Mouse (Mus musculus): ENCODE measurements at regions not wholly inside any gene's neighbourhood (a gene's known extent, or its start where the extent isn't known, plus 50 kb on each side); places are given as distances from the start of the nearest gene placed in this dataset.

DNA sequence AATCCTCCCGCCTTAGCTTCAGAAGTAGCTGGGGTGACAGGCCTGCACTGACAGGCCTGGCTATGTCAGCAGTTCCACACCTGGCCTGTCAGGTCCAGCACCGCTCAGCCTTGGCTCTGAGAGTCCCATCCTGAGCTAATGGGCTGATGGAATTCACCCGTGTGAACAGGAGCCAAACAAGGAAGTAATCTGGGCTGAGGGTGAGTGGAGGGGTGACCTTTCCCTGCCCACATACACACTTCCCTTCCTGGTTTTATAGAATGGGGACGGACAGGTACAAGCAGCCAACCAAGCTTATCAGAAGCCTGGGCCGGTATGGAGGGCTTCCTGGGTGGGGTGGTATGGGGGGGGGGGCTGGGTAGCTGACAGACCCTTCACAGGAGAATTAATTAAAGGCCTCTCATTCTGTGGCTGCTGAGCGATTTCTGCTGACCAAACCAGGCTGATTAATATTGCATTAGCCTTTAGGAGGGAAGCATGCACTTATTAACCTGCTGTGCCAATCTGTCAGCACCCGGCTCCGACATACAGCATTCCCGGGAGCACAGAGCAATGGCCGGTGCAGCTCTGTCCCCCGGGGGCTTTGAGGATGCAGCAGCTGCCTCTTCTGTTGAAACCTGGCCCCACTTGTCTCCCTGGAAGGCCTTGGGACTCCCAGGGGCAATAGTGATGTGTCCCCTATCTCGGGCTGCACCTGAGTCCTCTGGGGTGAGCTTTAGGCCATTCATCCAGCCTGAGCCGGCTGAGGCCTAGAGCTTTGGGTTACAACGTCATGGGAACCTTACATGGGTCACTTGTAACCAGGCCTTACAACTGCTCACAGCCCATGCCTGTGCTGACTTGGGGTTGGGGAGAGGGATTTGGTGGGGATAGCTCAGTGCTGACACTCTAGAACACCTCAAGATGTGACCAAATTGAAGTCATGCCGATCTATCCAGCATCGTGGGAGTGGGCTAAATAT, 95.2 kb downstream of the Micall2 start:
- H3K9ac ChIP-seq: no peak overlapping the region
- no peak overlapping the region for H3K27ac ChIP-seq (ENCODE audit: low read depth)
- 57% methylated on average over 16 of the region's 16 CpGs for WGBS
- ATAC-seq (ENCODE audit: insufficient read depth) (no peak), DNase-seq (no peak)
- H3K4me2 ChIP-seq: no peak overlapping the region
- no peaks in the 10 kb centered on the region for H3K27me3 ChIP-seq (ENCODE audit: insufficient read depth, low read length)
- H3K4me1 ChIP-seq (ENCODE audit: insufficient read depth): no peaks in the 10 kb centered on the region
- no peaks in the 10 kb centered on the region for H3K36me3 ChIP-seq (ENCODE audit: insufficient read depth)
- no peak overlapping the region for H3K4me3 ChIP-seq (ENCODE audit: low read depth, low read length)
- TF ChIP-seq CTCF (IDR thresholded peaks at IDR 0.05; ENCODE audit: low read depth): no peak
- H3K9me3 ChIP-seq (ENCODE audit: low read depth, low read length): 0 out of 2 replicates have a peak, but pooled peaks cover 2% of the 10 kb centered on the region

DNA sequence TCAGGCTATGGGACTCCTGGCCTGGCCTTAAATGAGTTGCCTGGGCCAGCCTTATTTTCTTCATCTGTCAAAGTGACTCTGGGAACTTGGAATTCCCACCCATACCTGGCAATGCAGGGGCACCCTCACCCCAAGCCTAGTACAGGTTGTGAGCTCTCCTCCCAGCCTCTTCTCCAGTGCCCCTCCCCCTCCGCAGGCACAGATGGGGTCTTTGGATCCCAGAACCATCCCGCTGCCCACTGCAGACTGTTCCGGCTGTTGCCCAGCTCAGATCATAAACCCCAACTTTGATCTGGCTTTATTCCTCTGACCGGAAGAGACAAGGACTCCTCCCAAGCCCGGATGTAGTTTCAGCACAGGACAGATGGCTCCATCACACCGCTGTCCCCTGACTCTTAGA, 91.3 kb downstream of the Micall2 start:
- no peak overlapping the region for H3K27ac ChIP-seq (ENCODE audit: low read depth)
- DNase-seq: no peak
- no peak overlapping the region for H3K4me2 ChIP-seq
- no peak overlapping the region for H3K9ac ChIP-seq
- no peaks in the 10 kb centered on the region for H3K27me3 ChIP-seq (ENCODE audit: insufficient read depth, low read length)
- 0 out of 2 replicates have a peak, but pooled peaks cover 2% of the 10 kb centered on the region for H3K9me3 ChIP-seq (ENCODE audit: low read depth, low read length)
- no peaks in the 10 kb centered on the region for H3K36me3 ChIP-seq (ENCODE audit: insufficient read depth)
- no peak for ATAC-seq (ENCODE audit: insufficient read depth)
- TF ChIP-seq CTCF (IDR thresholded peaks at IDR 0.05; ENCODE audit: low read depth): no peak
- H3K4me1 ChIP-seq (ENCODE audit: insufficient read depth): no peaks in the 10 kb centered on the region
- no peak overlapping the region for H3K4me3 ChIP-seq (ENCODE audit: low read depth, low read length)
- 84% methylated on average over 6 of the region's 6 CpGs for WGBS

DNA sequence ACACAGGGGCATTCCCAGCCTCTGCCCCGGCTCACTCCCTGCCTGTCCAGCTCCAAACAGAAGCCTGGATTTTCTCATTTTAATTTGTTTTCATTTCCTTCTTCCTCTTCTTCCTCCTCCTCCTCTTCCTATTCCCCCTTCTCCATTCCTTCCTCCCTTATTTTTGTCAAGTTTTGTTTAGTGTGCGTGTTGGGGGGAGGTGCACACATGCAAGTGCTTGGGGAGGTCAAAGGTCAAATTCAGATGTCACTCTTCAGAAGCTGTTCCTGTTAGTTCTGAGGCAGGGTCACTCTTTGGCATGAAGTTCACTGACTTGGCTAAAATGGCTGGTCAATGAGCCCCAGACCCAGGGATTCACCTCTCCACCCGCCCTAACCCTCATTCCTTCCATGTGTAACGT, 85.1 kb downstream of the Micall2 start:
- DNase-seq (no peak), ATAC-seq (ENCODE audit: insufficient read depth) (no peak)
- no peak for TF ChIP-seq CTCF (IDR thresholded peaks at IDR 0.05; ENCODE audit: low read depth)
- Histone ChIP-seq H3K9ac (no peak overlapping the region), H3K27me3 (ENCODE audit: insufficient read depth, low read length) (no peaks in the 10 kb centered on the region), H3K36me3 (ENCODE audit: insufficient read depth) (no peaks in the 10 kb centered on the region), H3K9me3 (ENCODE audit: low read depth, low read length) (no peaks in the 10 kb centered on the region), H3K4me3 (ENCODE audit: low read depth, low read length) (no peak overlapping the region), H3K4me1 (ENCODE audit: insufficient read depth) (no peaks in the 10 kb centered on the region), H3K4me2 (no peak overlapping the region), H3K27ac (ENCODE audit: low read depth) (no peak overlapping the region)
- WGBS: 16% methylated on average over 4 of the region's 4 CpGs

Measured in lung, embryonic 14.5 days (tissue).